Mouse (Mus musculus): ENCODE data around the gene Slc9a6.

GRCm38 (mm10) chrX:56650355-56650652, 40.7 kb downstream of the Slc9a6 start:
- TF ChIP-seq POLR2A (IDR thresholded peaks at IDR 0.05; ENCODE audit: insufficient read length, low read depth) = no peak
- no peak for TF ChIP-seq TCF12 (IDR thresholded peaks at IDR 0.05; ENCODE audit: insufficient read depth, poor library complexity, severe bottlenecking)
- TF ChIP-seq MAX (IDR thresholded peaks at IDR 0.05; ENCODE audit: low read depth) = no peak
- no peak for TF ChIP-seq E2F4 (IDR thresholded peaks at IDR 0.05; ENCODE audit: insufficient read depth)
- TF ChIP-seq USF1 (IDR thresholded peaks at IDR 0.05; ENCODE audit: low read depth) = no peak
- no peak for TF ChIP-seq MYOD1 (IDR thresholded peaks at IDR 0.05; ENCODE audit: control insufficient read depth in 1 of 3, insufficient read length in 2 of 3, low read depth in 2 of 3)

Data from myocyte (in vitro differentiated cells).